Mouse (Mus musculus): Measurements from ENCODE around the gene Cldn34a. TPM values are rescaled to one million over a fixed set of nuclear protein-coding genes. Genes with fewer than 3 reads are reported as not detected.
"Not testable (repeated sequence)": the region's sequence is repeated elsewhere in the genome, so short reads cannot be mapped to it uniquely, and the experiment has no call there.

Gene Cldn34a
- polyA plus RNA-seq (2012; ENCODE audit: insufficient read depth, insufficient read length, missing spikeins), result not detected in 2 replicates

- no peaks in the 10 kb centered on the region for H3K4me1 ChIP-seq (ENCODE audit: control insufficient read depth, insufficient read depth, low read length)
- no peak within 1 kb of the TSS for H3K4me3 ChIP-seq (ENCODE audit: insufficient read depth, low read length)
- H3K27ac ChIP-seq (ENCODE audit: insufficient read depth, low read depth, low read length), result no peak within 1 kb of the TSS
- no peak for TF ChIP-seq CTCF (IDR thresholded peaks at IDR 0.05; ENCODE audit: low read depth, low read length)
- TF ChIP-seq POLR2A (IDR thresholded peaks at IDR 0.05; ENCODE audit: borderline replicate concordance, low read depth, low read length), result no peak
Observed at GRCm38 (mm10) chrX:152563034-152563433, at the start of gene Cldn34a. TSS of gene Cldn34a (plus strand) at chrX:152563334.

- H3K4me3 ChIP-seq (ENCODE audit: insufficient read depth, low read length); H3K4me1 ChIP-seq (ENCODE audit: control insufficient read depth, insufficient read depth, low read length); H3K27ac ChIP-seq (ENCODE audit: insufficient read depth, low read depth, low read length): not testable (repeated sequence)
Observed at GRCm38 (mm10) chrX:152518611-152519010, 44.5 kb upstream of the Cldn34a start.

- TF ChIP-seq CTCF (IDR thresholded peaks at IDR 0.05; ENCODE audit: low read depth, low read length) (no peak), POLR2A (IDR thresholded peaks at IDR 0.05; ENCODE audit: borderline replicate concordance, low read depth, low read length) (no peak)
- Histone ChIP-seq H3K4me1 (ENCODE audit: control insufficient read depth, insufficient read depth, low read length) (no peaks in the 10 kb centered on the region), H3K4me3 (ENCODE audit: insufficient read depth, low read length) (no peak overlapping the region), H3K27ac (ENCODE audit: insufficient read depth, low read depth, low read length) (no peak overlapping the region)
Observed at GRCm38 (mm10) chrX:152545736-152546135, 17.4 kb upstream of the Cldn34a start.

- Histone ChIP-seq H3K4me3 (ENCODE audit: insufficient read depth, low read length) (no peak overlapping the region), H3K27ac (ENCODE audit: insufficient read depth, low read depth, low read length) (no peak overlapping the region), H3K4me1 (ENCODE audit: control insufficient read depth, insufficient read depth, low read length) (no peaks in the 10 kb centered on the region)
- TF ChIP-seq POLR2A (IDR thresholded peaks at IDR 0.05; ENCODE audit: borderline replicate concordance, low read depth, low read length), result no peak
- TF ChIP-seq CTCF (IDR thresholded peaks at IDR 0.05; ENCODE audit: low read depth, low read length), result no peak
Observed at GRCm38 (mm10) chrX:152548180-152548579, 15.0 kb upstream of the Cldn34a start.

GRCm38 (mm10) chrX:152557446-152557845, 5.7 kb upstream of the Cldn34a start:
- H3K4me3 ChIP-seq (ENCODE audit: insufficient read depth, low read length), result no peak overlapping the region
- TF ChIP-seq CTCF (IDR thresholded peaks at IDR 0.05; ENCODE audit: low read depth, low read length), result no peak
- TF ChIP-seq POLR2A (IDR thresholded peaks at IDR 0.05; ENCODE audit: borderline replicate concordance, low read depth, low read length), result no peak
- no peaks in the 10 kb centered on the region for H3K4me1 ChIP-seq (ENCODE audit: control insufficient read depth, insufficient read depth, low read length)
- no peak overlapping the region for H3K27ac ChIP-seq (ENCODE audit: insufficient read depth, low read depth, low read length)

Other genes with a start within 250 kb of the Cldn34a start
- 18.9 and 21.0 TPM in 2 replicates for gene Kantr, start 235.8 kb upstream of the Cldn34a start, polyA plus RNA-seq (2012; ENCODE audit: insufficient read depth, insufficient read length, missing spikeins)
- gene Tspyl2, start 220.9 kb upstream of the Cldn34a start, polyA plus RNA-seq (2012; ENCODE audit: insufficient read depth, insufficient read length, missing spikeins), result 23.6 and 32.4 TPM in 2 replicates
- gene Gpr173, start 194.6 kb upstream of the Cldn34a start, polyA plus RNA-seq (2012; ENCODE audit: insufficient read depth, insufficient read length, missing spikeins), result not detected in 2 replicates
- not detected in 2 replicates for gene Shroom2, start 206.1 kb downstream of the Cldn34a start, polyA plus RNA-seq (2012; ENCODE audit: insufficient read depth, insufficient read length, missing spikeins)
- gene Gpr143, start 218.6 kb downstream of the Cldn34a start, polyA plus RNA-seq (2012; ENCODE audit: insufficient read depth, insufficient read length, missing spikeins), result not detected in 2 replicates